Mouse (Mus musculus) kidney, postnatal 36 days (tissue): ENCODE measurements around the gene Lep.

ENCODE experiments used
- DNase-seq, 2 experiments: peaks; one replicate each; pipeline ENCODE4 v3.0.0; 2021 to 2022; ENCODE audit warnings: mixed read lengths in 2 of 2

Gene Lep

GRCm38 (mm10) chr6:29059846-29060685 lies at the start of gene Lep:
Gene Lep, plus strand, starts transcription at chr6:29060220.
- no peak for DNase-seq

GRCm38 (mm10) chr6:29011651-29012050 lies 48.4 kb upstream of the Lep start:
- DNase-seq, result no peak

GRCm38 (mm10) chr6:29013216-29013615 lies 46.8 kb upstream of the Lep start:
- no peak for DNase-seq

- DNase-seq, result no peak
These were observed 43.1 kb upstream of the Lep start for GRCm38 (mm10) chr6:29016891-29017412.

GRCm38 (mm10) chr6:29019756-29020720 lies 40.0 kb upstream of the Lep start:
- no peak for DNase-seq

- DNase-seq, result no peak
These were observed 39.1 kb upstream of the Lep start for GRCm38 (mm10) chr6:29020937-29021336.

- DNase-seq, result no peak
These were observed 38.5 kb upstream of the Lep start for GRCm38 (mm10) chr6:29021501-29021900.

GRCm38 (mm10) chr6:29022115-29022514 lies 37.9 kb upstream of the Lep start:
- DNase-seq, result no peak

GRCm38 (mm10) chr6:29023206-29023967 lies 36.6 kb upstream of the Lep start:
- DNase-seq, result peak; percentile 39 to 69

GRCm38 (mm10) chr6:29024000-29024417 lies 36.0 kb upstream of the Lep start:
- DNase-seq, result peak; percentile 31 to 79

GRCm38 (mm10) chr6:29025796-29026482 lies 34.1 kb upstream of the Lep start:
- no peak for DNase-seq

- no peak for DNase-seq
These were observed 33.3 kb upstream of the Lep start for GRCm38 (mm10) chr6:29026766-29027165.

- DNase-seq, result no peak
These were observed 31.9 kb upstream of the Lep start for GRCm38 (mm10) chr6:29028129-29028528.

- no peak for DNase-seq
These were observed 30.5 kb upstream of the Lep start for GRCm38 (mm10) chr6:29029521-29029920.

- DNase-seq, result peak; percentile 55 to 74
These were observed 28.8 kb upstream of the Lep start for GRCm38 (mm10) chr6:29031216-29031615.

GRCm38 (mm10) chr6:29031704-29032310 lies 28.2 kb upstream of the Lep start:
- no peak for DNase-seq

- DNase-seq, result no peak
These were observed 27.6 kb upstream of the Lep start for GRCm38 (mm10) chr6:29032411-29032810.

- DNase-seq, result no peak
These were observed 25.9 kb upstream of the Lep start for GRCm38 (mm10) chr6:29033981-29034646.

- no peak for DNase-seq
These were observed 23.3 kb upstream of the Lep start for GRCm38 (mm10) chr6:29036698-29037097.

GRCm38 (mm10) chr6:29040266-29040665 lies 19.8 kb upstream of the Lep start:
- DNase-seq, result no peak

- peak in 1 of 2 experiments; percentile 47 for DNase-seq
These were observed 16.0 kb upstream of the Lep start for GRCm38 (mm10) chr6:29044029-29044428.
